Mouse (Mus musculus) left cerebral cortex, postnatal 4 days (tissue): ENCODE measurements at regions not wholly inside any gene's neighbourhood (a gene's known extent, or its start where the extent isn't known, plus 50 kb on each side); places are given as distances from the start of the nearest gene placed in this dataset.
"Not testable (repeated sequence)": the region's sequence is repeated elsewhere in the genome, so short reads cannot be mapped to it uniquely, and the experiment has no call there.

ENCODE experiments used
- DNase-seq: peaks from one replicate; pipeline ENCODE4 v3.0.0-alpha.2; 2022
- intact Hi-C: fragments of 180-260 bp; cut with DNase I; formaldehyde crosslinking; loops from one replicate; pipeline ENCODE4 v1.15.1; 2025

DNA sequence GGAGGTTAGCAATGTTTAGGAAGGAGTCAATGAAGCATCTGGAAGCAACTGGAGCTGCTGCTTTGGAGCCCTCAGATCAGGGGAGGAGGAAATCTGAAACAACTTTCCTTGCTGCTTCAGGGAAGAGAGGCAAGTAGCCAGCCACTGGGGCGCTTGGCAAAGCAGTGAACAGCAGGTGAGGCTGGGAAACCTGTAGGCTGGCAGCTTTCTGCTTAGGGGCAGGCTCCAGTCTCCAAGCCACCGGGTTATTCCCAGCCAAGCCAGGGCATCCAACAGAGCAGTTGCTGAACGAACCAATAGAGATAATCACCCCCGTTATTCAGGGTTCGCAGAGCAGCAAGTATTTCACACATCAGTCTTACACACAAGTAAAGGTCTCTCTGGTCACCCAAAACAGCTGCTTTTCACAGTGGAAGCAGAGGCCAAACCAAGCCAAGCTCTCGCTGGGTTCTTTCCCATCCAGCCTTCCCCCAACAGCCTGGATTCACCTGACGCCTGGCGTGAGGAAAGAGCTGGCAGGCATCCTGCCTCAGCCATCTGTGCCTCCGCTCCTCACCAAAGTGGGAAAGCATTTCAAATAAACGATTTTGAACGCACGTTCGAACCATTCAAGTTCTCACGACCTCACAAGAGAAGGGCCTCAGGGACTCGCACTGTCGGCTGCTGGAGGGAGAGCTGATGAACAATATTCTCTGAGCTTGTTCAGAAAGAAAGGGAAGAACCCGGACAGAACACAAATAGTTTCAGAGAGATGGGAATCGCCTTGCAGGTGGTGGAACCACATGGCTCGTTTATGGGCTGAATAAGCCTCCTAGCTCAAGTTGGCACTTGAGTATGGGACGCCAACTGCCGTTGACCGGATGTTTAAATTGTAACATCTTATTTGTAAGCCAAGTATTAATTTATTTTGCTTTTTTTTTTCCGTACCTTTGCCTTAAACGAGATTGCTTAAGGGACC is 454.8 kb upstream of the Jmjd1c start:
- DNase-seq: peak; percentile 88
- intact Hi-C loops: no loop called here

DNA sequence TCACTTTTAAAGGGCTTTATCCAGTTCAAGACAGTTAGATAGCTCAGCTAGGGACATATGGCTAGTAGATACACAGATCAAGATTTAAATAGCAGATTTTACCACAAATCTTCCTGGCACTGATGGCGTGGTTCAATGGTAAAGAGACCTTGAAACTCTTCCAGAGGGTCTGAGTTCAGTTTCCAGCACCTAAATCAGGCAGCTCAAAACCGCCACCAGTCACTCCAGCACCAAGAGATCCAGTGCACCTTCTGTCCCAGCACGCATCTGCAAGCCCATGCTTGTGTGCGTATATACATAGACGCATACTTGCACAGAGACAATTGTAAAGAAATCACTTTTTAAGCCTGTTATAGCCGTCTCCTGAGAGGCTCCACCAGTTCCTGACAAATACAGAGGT is 454.0 kb upstream of the Jmjd1c start:
- intact Hi-C loops: no loop called here

DNA sequence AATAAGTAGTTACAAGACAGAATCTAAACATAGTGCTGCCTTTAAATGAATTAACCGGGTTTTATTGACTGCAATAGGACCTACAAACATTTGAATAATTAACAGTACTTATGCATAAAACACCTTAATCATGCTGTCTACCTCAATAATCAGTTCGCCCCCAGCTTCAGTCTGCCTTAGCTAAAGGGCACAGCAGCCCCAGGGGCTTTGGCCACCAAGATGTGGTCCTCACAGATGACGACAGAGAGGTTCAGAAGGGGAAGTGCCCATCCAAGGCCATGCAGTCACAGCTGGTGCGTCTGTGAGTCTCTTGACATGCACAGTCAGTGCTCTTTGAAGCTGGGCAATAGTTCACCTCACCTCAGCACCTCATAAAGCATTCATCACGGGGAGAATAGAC is 452.8 kb upstream of the Jmjd1c start:
- intact Hi-C loops: no loop called here
- DNase-seq: no peak

More for the DNA sequence above, 454.0 kb upstream of the Jmjd1c start:
- no peak for DNase-seq

DNA sequence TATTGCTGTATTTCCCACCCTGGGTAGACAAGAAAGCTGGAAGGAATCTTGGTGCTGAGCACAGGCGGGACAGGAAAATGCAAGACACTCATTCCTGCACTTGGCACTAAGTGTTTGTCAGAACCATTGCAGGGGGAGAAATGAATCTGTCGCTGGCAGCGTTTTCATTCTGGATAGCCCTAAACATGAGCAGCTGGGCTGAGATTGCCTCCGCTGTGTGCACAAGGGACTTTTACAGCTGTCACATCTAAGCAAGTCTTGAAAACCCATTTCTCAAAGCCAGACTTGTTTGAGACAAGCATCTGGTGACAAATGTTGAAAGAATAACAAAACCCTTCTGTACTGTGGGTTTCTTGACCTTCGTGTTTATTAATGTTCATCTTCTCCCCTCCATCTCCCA is 438.4 kb upstream of the Jmjd1c start:
- peak; percentile 10 for DNase-seq
- intact Hi-C loops: no loop called here

DNA sequence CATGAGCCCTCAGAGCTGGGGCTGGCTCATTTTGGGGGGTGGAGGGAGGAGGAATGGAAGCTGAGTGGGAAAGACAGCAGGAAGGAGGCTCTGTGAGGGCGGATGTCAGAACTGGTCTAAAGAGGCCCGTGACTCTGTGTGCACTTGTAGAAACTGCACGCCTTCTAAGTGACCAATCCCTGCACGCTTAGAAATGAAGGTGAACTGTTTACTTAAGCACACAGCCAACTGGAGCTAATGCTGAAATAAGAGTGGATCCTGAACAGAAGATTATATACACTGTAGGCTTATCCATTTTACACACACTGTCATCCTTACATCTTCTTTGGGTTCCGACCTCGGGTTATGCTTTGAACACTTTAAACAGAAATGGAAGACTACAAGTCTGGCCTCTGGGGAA is 412.8 kb upstream of the Jmjd1c start:
- DNase-seq: no peak
- intact Hi-C loops: no loop called here

DNA sequence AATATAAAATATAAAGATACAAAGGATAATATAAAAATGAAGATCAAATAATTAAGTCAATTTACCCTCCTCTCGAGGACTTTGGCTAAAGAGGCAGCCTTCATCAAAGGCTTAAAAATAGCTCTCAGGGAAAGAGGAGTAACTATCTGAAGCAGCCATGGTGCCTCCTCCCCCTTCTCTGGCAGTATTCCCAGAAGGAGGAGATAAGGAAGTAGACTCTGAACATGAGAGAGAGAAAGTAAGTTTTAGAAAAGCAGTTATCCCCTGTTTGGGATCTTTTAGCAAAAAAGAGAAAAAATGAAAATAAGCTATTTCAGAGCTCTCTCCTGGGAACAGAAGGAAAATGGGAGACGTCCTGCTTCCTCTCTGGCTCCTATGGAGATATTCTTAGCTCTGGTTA is 406.7 kb upstream of the Jmjd1c start:
- intact Hi-C loops, DNase-seq: not testable (repeated sequence)

DNA sequence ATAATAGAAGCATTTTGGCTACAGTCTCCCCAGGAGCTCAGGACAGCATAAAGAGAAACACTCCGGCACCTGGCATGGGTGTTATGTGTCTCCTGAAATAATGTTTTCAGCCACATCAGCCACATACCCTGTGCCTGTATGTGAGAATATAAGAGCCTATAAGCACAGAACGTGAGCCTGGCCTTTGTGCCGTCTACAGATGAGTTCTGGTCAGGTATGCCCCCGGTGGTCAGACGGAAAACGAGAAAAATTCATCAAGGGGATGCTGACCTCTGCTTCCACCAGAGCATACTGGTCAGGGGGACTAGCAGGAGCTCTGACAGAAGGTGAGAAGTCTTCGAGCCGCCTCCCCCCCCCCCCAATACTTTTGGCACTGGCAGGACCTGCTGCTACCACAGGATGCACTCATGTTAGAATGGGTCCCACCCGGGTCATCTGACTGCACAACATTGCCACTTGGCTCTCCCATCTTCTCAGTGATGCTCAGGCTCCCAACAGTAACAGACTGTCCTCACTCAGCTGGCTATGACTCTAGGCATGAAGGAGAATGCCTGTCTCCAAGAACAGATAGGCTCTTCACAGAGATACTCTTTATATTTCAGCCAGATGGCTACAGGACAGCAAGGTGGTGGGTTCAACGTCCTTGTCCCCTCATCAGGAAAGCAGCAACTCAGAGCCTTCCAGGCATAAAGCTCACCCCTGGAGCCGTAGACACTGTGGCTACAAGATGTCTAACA is 401.2 kb upstream of the Jmjd1c start:
- intact Hi-C loops: no loop called here
- peak; percentile 32 for DNase-seq

DNA sequence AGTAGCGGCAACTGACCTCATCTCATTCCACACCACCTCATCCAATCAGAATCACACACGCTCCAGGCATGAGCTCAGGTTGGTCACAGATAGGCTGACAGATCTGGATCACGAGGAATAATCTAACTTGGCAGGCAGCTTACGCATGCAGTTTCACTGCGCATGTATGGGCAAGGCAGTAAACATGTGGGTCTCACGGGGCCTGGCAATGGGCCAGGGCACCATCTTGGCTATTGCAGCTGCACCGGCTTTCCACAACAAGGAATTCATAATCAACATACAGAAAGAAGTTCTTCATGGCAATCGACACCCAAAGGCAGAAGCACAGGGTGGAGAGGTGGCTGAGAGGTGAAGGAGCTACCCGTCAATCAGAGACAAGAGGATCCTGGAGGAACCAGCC is 381.0 kb upstream of the Jmjd1c start:
- intact Hi-C loops: not testable (repeated sequence)
- peak; percentile 51 for DNase-seq

DNA sequence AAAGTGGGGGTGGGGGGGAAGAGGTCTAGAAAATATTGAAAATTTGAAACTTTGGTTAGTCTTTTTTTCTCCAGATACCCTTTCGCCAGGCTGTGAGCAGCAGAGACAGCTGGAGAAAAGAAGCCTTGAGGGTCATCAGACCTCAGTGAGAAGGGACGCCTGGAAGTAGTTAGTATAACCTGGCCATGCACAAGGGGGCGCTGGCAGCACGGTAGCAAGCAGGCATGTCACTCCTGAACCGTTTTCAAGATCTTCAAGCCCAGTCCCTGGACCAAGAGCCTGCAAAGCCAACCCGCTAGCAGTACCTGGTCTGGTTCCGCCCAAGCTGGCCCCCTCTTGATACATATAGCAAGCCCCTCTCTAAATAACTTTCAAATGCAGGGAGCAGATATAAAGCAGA is 378.0 kb upstream of the Jmjd1c start:
- peak; percentile 27 for DNase-seq
- intact Hi-C loops: no loop called here

DNA sequence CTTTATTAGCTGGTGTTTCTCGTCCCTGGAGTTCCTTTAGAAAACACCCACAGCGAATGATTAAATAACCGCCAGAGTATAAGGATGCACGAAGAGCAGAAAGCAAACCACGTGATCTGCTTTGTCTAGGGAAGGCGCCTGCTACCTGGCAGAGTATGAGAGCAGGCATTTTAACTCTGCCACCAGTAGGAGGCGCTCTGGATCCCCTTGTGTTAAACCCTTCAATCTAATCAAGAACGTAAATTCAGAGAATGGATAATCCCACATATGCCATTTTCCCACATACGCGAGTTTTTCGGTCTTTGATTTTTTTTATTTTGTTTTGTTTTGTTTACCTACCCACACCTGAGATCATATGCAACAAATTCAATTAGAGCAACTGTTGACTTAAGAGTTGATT is 376.1 kb upstream of the Jmjd1c start:
- DNase-seq: no peak
- intact Hi-C loops: no loop called here

DNA sequence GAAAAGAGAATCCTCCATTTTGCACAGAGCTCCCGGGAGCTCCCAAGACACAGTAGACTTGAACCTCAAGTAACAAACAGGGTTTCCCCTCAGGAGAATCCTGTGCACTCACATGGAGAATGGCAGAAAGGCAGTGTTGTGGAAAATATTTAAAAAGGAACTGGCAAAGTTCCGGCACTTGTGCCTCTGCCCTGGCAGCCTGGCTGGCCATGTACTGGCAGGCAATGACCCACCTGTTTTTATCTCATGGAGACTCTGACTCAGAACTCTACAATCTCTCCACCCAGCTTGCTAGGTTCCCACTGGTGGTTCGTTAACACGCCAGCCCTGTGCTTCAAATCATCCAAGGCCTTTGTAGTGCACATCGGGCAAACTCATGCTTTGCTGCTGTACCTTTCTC is 362.3 kb upstream of the Jmjd1c start:
- intact Hi-C loops: loop anchor here (5.0 kb wide), 1 partner anchor 1981 kb away; no protein-coding TSS in a partner anchor
- peak; percentile 24 for DNase-seq

DNA sequence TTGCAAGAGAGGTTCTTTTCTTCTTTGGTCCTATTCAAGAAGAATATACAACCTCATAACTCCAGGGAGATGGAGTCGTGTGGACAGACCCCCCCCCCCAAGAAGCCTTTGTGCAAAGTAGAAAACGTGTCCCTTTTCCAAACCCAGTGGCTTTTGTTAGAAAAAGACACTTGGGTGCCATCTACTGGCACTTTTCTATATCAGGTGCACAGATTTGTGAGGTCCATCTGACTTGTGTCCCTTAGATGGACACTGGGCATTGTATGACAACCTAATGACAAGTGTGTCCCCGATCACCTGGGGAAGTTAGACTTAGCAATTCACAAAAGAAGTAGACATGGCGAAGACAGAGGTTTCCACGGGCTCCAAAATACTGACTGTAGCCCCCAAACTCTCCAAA is 361.1 kb upstream of the Jmjd1c start:
- intact Hi-C loops: loop anchor here (5.0 kb wide), 1 partner anchor 1983 kb away; no protein-coding TSS in a partner anchor
- peak; percentile 30 for DNase-seq

DNA sequence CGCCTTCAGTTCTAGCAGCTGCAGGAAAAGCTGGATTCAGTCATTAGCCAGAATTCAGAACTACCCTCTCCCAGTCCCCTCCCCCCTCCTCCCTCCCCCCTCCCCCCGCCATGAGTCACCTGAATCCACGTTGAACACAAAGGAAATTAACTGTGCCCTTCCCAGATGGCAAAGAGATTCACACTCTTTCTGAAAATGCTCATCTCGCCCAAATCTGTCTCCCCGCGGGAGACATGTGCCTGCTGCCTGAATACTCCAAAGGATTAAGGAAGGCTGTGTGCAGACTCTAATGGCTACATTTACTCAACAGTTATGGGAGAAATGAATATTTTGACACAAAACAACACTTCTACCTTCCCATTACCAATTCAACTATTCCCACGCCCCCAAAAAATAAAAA is 356.9 kb upstream of the Jmjd1c start:
- intact Hi-C loops: no loop called here
- DNase-seq: no peak

DNA sequence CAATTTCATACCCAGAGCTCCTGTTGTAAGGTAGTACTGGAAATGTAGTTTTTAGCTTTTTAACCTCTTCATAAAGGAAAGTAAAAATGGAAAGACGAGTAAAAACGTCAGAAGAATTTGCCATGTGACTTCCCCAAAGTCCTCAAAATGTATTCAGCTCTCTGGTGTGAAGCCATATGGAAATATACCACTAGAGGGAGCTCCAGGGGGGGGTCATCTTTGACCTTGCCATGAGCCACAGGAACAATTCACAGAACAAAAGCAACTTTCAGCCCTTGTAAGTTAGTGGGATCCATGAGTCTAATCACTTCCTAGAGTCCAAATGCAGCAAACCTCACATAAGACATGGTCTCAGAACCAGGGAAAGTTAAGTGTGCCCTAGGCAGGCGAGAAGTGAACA is 354.1 kb upstream of the Jmjd1c start:
- intact Hi-C loops: no loop called here

DNA sequence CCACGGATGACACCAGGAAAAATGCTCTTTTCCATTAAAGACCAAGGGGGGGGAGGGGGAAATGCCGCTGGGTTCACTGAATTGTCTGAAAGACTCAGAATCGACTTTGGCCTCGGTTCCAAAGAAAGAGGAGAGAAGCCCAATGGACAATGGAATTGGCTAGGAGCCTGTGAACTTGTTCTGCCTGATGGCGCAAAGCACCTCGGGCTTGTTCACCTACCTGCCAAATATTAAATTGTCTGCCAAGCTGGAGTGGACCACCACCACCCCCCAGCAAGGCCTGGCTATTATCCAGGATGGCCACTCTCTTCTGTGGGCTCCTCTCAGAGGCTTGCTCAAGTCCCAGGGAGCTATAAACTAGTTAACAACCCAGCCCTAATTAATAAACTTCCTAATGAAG is 352.7 kb upstream of the Jmjd1c start:
- intact Hi-C loops: no loop called here
- DNase-seq: peak; percentile 87

More for the DNA sequence above, 354.1 kb upstream of the Jmjd1c start:
- peak; percentile 19 for DNase-seq

DNA sequence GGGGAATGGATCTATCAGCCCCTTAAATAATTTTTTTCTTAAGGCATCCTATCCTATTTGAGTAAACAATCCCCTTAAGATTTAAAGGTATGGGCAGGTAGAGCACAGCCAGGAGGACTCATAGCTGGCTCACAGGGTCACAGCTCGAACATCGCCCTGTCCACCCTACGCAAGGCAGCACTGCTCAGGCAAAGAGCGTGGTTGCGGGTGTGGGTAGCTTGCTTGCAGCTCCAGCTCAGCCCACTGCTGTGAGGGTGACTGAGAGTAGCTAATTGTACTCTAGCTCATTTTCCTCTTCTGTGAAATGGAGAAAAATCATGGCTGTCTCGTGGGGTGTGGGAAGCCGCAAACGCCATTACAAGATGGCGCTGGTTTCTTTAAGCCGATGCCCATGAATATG is 350.1 kb upstream of the Jmjd1c start:
- intact Hi-C loops: no loop called here
- DNase-seq: no peak

DNA sequence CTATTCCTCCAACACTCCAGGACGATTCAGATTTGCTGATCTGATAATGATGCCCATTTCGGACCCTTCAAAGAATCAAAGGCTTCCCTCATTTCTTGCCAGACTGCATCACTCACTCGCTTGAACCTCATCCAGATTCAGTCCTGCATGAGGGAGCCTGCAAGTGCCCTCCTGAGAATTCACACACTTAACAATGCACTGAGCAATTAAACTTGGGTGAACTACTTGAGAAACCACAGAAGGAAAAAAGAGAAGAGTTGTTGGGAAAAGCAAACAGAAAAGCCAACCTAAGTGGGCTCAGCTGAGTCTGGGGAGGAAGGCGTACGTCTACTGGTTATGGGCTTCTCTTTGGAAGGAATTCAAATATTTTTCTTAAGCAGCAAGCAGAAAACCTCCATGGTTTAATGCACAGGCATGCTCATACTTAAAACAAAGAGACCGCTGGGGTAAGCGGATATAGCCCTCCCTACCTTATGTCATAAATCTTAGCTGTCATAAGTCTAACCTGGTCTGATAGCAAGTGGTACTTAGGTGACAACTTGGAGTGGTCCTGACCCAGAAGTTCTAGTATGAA is 343.6 kb upstream of the Jmjd1c start:
- intact Hi-C loops: no loop called here
- no peak for DNase-seq

DNA sequence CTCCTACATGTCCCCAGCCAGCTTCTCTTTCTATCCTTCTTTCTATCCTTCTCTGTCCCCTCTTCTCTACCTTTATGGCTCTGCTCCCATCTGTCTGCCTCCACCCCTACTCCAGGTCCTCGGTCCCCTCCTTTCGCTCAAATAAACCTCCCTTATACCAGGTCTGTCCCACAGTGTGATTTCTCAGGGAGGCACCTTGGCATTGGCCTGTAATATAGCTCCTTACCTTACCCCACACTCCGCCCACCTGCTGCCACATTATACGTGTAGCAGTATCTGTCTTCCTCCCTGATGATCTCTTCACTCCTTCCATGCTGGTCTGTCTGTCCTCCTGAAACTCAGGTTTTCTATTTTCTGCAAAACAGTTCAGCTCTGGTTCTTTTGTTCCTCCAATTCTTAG is 339.1 kb upstream of the Jmjd1c start:
- intact Hi-C loops: no loop called here
- no peak for DNase-seq

DNA sequence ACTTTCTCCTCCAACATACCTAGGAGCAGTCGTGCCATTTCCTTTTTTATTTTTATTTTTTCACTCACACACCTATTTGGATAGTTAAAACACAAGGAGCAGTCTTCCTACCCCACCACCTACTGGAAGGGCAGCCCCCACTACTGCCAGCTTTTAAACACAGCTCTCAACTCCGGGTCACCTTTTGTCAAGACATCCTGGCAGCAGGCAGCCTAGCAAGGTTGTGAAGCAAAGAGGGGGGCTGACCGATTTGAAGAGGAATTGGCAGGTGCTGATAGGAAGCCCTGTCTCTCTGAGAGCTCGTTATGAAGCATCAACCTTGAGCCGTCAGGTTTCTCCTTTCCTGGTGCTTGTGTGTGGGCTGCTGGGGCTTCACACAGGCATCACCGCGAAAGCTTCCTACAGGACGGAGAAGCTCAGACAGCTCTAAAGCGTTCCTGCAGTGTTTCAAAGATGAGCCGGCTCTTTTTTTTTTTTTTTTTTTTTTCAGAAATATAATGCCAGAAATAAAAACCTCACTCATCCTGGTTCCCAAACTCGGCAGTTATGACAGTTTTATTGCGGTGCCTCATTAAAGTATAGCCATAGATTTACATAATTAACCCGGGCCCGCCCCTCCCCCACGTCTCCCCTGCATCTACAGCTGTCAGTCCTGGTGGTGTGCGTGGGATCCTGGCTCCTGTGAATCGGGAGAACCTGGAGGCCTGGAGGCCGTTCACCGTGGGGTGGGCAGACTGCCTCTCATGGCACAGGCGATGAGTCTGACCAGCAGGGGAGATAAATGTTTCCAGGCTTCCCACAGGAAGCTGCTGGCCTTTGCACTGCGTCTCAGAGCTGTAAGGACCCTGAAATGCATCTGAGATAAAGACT is 325.5 kb upstream of the Jmjd1c start:
- peak; percentile 56 for DNase-seq

DNA sequence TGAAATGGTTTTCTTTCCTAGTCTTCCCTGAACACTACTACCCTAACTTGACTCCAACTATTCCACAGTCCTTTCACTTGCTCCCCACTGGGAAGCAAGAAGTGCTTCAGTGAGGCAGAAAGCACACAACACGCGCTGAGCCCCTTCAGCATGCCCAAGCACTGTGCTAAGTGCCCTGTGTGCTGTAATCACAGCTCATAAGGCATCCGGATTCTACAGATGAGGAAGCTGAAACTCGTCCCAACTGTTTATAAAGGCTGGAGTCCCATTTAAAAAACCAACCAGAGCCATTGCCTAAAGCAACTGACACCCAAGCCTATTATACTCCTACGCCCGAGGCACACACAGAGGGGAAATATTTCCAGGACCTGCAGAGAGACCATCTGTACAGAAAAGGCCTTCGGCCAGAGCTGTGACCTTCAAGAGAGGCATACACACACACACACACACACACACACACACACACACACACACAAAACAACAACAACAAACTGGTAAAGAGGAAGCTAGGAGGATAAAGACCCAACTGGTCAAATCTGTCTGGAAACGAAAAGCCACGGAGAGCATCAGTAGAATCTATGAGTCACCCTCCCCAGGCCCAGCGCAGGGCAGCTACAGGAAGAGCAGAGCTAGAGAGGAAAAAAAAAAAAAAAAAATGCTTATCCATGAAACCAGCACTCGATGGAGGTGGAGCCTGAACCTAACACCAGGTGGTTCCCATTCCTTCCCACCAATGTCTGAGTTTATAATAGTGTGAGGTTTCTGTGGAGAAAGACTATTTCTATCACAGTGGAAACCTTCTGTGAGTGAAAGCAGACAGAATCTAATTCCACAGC is 315.4 kb upstream of the Jmjd1c start:
- DNase-seq: peak; percentile 37
- intact Hi-C loops: no loop called here

More for the DNA sequence above, 325.5 kb upstream of the Jmjd1c start:
- intact Hi-C loops: no loop called here
